Mouse (Mus musculus) fat pad, adult 2 months (tissue): ENCODE results near the gene Cdk1.

Experiments
- DNase-seq: peaks from one replicate; pipeline ENCODE4 v3.0.0-alpha.2; 2011; ENCODE audit warnings: low read depth, low spot score; ENCODE audit errors: extremely low read depth

Gene Cdk1

DNA sequence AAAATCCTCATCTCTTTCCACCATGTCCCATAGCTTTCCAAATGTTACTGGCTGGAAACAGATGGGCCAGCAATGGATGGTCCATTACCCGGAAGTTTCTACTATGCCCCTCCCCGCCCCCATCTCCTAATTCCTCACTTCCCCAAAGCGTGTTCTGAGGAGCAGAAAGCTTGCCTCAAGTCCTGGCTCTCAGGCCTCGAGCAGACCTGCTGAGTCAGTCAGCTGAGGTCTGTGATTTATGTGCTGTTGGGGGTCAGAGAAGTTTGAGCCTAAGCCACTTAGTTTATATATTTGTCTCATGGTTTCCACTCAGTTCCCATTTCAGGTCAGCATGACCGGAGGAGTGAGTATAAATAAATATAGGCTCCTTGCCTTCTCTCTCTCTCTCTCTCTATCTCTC, 43.6 kb downstream of the Cdk1 start:
- no peak for DNase-seq

GRCm38 (mm10) chr10:69307067-69307466, 45.7 kb downstream of the Cdk1 start:
- DNase-seq, result no peak

GRCm38 (mm10) chr10:69306205-69306604, 46.5 kb downstream of the Cdk1 start:
- DNase-seq, result no peak

DNA sequence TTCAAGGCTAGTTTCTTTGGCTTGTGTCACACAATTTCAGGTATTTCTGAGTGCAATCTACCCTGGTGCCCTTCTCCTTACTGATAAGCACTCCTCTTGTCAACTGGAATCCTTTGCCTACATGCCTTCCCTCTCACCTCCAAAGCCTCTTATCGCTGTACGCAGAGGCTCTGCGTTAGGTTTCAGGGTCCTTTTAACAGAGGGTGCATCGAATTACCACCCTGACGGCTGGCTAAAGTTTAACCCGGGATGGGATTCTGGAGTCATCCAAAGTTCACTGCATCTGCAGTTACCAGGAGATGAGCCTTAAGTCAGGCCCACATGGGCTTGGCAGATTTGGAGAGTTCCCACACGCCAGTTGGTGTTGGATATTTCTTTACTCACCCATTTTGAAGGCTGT, 47.1 kb downstream of the Cdk1 start:
- DNase-seq, result no peak

DNA sequence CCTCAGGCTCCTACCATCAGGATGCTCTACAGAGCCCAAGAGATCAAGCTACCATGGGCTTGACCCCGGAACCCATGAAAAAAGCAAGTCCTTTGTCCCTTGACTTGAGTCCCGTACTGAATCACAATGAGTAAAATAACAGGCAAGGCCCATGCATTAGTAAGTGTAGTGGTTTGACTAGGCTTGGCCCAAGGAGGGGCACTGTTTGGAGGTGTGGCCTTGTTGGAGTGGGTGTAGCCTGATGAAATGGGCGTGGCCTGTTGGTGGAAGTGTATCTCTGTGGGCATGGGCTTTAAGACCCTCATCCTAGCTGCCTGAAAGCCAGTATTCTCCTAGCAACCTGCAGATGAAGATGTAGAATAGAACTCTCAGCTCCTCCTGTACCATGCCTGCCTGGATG, 47.9 kb downstream of the Cdk1 start:
- no peak for DNase-seq

DNA sequence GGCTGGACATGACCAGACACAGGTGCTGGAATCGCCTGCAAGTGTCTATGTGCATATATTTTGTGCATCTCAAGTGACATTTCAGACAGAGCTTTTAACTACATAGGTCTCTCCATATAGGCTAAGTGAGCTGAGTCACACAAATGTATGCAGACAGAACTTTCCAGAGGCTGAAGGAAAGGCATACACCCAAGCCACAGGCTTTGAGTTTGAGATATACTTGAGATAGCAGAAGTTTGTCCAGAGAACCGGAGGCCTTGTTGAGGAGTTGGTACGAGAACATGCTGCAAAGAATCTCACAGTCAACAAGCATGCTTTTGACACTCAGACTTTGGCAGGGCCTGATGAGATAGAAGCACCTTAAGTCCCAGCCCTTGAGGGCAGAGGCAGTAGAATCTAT, 50.1 kb downstream of the Cdk1 start:
- no peak for DNase-seq

DNA sequence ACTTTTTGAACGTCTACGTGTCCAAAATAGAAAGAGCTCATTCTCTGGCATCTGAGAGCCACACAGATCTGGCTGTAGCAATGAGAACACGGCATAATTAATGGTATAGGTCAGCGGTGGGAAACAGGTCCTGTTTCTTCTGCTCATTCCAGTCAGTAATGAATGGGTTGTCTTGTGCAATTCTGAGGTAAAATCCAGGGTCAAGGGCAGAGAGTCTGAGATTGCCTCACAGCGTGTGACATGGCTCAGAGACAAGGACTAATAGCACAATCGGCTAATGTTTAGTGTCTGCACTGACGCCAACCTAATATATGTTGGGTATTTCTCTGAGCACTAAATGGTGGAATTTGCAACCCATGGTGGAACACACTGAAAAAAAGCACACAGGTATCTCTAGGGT, 52.8 kb downstream of the Cdk1 start:
- DNase-seq, result no peak

DNA sequence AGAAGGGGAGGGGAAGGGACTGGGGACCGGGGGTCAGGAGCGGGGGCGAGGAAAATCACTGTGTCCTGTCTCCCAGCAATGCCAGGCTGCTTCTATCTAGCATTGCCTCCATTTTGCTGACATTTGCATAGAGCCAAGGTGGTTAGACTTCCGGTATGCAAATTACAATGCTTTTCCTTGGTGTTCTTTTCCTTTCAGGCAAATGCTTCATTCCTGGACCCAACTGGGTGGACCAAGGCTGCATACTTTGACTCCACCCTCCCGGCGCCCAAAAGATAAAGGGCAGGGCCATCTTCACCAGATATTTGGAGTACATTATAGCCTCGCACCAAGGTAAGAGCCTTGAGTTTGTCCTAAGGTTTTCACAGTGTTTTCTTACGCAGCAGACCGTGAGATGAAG, 56.8 kb downstream of the Cdk1 start:
- no peak for DNase-seq

- no peak for DNase-seq
Observed at GRCm38 (mm10) chr10:69290736-69291135, 62.0 kb downstream of the Cdk1 start.

GRCm38 (mm10) chr10:69288720-69289119, 64.0 kb downstream of the Cdk1 start:
- DNase-seq, result no peak

- DNase-seq, result no peak
Observed at GRCm38 (mm10) chr10:69288086-69288485, 64.7 kb downstream of the Cdk1 start.

DNA sequence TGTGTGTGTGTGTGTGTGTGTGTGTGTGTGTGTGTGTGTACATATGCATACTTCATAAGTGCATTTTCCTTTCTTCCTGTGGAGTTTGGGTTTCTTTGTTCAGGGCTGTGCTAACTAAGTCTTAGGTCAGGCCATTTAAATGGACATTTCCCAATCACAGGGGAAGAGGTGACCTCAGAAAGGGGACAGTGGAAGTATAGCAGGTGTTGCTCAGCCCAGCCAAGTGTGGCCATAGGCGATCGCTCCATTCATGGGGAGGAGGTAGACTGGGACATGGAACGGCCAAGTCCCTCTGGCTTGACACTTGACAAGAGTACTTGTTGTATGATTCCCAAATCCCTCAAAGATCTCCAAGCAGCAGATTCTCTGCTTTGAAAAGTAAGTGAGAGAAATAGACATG, 65.8 kb downstream of the Cdk1 start:
- DNase-seq, result no peak
